Mouse (Mus musculus) ES-Bruce4 (cell line): ENCODE results near the gene Sema3e. TPM values are rescaled to one million over a fixed set of nuclear protein-coding genes. Genes with fewer than 3 reads are reported as not detected.
A peak's percentile ranks its signal among the peaks of the same experiment; 100 is the strongest.

Source experiments
- H3K27ac ChIP-seq: 2 replicates; pipeline ENCODE4 v1.5.1; 2012; ENCODE audit warnings: low read length, inconsistent platforms; ENCODE audit not compliant: insufficient read depth
- H3K27me3 ChIP-seq: 2 replicates; pipeline ENCODE4 v1.6.1; 2012; ENCODE audit warnings: mild to moderate bottlenecking, low read length, inconsistent platforms; ENCODE audit not compliant: control insufficient read depth, poor library complexity, insufficient read depth, severe bottlenecking
- H3K36me3 ChIP-seq: 2 replicates; pipeline ENCODE4 v1.6.1; 2012; ENCODE audit warnings: inconsistent platforms, mild to moderate bottlenecking, low read length, moderate library complexity; ENCODE audit not compliant: control insufficient read depth, poor library complexity, insufficient read depth, severe bottlenecking
- H3K4me1 ChIP-seq: one replicate; pipeline ENCODE4 v1.8.1; 2011; ENCODE audit warnings: low read length; ENCODE audit not compliant: control insufficient read depth, insufficient read depth
- H3K4me3 ChIP-seq: 2 replicates; pipeline ENCODE4 v1.5.1; 2011; ENCODE audit warnings: low read depth, mild to moderate bottlenecking, low read length
- H3K9ac ChIP-seq: 2 replicates; pipeline ENCODE4 v1.6.1; 2012; ENCODE audit warnings: low read depth, mild to moderate bottlenecking, inconsistent platforms; ENCODE audit not compliant: poor library complexity, severe bottlenecking
- H3K9me3 ChIP-seq: replicated peaks from 2 replicates; pipeline ENCODE4 v1.6.1; 2012; ENCODE audit warnings: mild to moderate bottlenecking, low read length, inconsistent platforms; ENCODE audit not compliant: control insufficient read depth, poor library complexity, insufficient read depth, severe bottlenecking
- CTCF ChIP-seq: IDR thresholded peaks from one replicate; pipeline ENCODE4 v1.8.1; 2011; ENCODE audit warnings: low read depth, low read length
- EP300 ChIP-seq: IDR thresholded peaks from 2 replicates; pipeline ENCODE4 v1.6.1; 2011; ENCODE audit warnings: low read depth, low read length; ENCODE audit not compliant: insufficient read depth
- POLR2A ChIP-seq: IDR thresholded peaks from one replicate; pipeline ENCODE4 v1.8.1; 2011; ENCODE audit warnings: low read length; ENCODE audit not compliant: insufficient read depth
- polyA plus RNA-seq: library from polyadenylated mRNA; stranded (reverse); fragments of >200 nt; gene quantifications from 2 replicates; pipeline ENCODE4 v1.2.4, GENCODE M21; 2011; ENCODE audit warnings: low read depth; ENCODE audit not compliant: missing spikeins, insufficient read depth, insufficient read length

Sema3e gene
- polyA plus RNA-seq, 1 experiment: 62.9 TPM

DNA sequence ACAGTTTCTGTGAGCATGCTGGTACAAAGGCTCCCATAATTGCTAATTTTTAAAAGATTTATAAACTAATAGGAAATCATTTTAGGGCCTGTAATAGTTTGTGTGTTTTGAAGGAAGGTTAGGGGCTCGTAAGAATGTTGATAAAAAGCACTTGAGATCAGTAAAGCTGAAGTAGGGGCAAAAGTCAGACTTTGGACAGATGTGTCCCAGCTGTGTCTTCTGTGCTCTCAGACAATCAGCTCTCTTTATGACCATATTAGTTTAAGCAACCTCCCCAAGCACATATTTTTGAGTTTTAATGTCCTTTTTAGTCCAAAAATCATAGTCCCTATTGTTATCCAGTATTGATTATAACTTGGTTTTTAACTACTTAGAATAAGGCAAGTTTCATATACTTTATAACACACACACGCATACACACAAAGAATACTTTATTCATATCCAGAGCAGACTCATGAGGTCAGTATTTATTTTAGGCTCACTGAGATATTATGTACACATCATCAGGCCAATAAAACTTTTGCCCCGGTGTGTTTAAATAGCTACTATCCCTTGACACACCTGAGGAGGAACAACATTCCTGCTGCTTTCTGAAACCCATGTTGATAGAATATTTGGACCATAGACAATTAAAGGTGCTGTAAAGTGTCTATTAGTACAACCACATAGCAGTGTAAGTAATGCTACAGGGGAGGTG is 173.4 kb downstream of the Sema3e start:
- no peak for TF ChIP-seq POLR2A
- no peak for TF ChIP-seq EP300
- no peak for TF ChIP-seq CTCF
- no peaks in the 10 kb centered on the region for H3K36me3 ChIP-seq
- no peaks in the 10 kb centered on the region for H3K27me3 ChIP-seq
- no peak overlapping the region for H3K4me3 ChIP-seq
- no peak overlapping the region for H3K9ac ChIP-seq
- H3K27ac ChIP-seq: no peak overlapping the region
- H3K4me1 ChIP-seq: no peaks in the 10 kb centered on the region
- no peaks in the 10 kb centered on the region for H3K9me3 ChIP-seq

DNA sequence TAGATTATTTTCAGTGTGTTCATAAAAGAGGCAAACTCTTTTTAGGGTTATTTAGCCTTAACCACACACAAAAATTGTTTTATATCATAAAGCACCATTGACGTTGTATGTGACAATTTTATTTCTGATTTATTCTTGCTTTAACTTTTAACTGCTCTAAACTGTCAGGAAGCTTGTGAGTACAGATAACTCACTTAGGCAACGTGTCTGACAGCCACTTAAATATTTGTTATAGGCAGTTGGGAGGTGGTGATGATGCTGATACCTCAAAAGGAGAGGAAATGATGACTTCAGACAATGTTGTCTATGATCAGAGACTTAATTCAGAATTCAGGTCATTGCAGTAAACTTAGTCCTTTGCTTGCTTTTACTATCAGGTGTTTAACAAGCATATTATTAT is 181.7 kb downstream of the Sema3e start:
- Histone ChIP-seq H3K36me3 (no peaks in the 10 kb centered on the region), H3K4me3 (no peak overlapping the region), H3K27me3 (no peaks in the 10 kb centered on the region), H3K9me3 (peaks cover 5% of the 10 kb centered on the region; the same call in 1 of the 2 replicates), H3K4me1 (no peaks in the 10 kb centered on the region), H3K9ac (no peak overlapping the region), H3K27ac (no peak overlapping the region)
- TF ChIP-seq EP300: no peak
- no peak for TF ChIP-seq POLR2A

DNA sequence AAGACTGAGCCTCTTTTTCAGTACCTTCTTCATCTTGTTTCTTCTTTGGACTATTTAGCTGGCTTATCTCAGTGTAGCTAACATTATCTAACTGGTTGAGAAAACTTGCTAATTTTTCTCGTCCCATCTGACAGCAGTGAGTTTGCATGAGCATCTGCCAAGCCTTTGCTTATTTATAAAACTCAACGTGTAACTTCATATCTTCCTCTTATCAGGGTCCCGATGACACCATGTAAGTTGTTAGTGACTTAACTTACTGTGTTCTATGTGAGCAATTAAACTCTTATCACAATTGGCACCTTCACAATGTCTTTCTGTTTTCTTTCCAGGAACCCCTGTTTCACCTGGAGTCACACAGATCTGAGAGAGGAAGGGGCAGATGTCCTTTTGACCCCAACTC is 184.9 kb downstream of the Sema3e start:
- Histone ChIP-seq H3K4me1 (no peaks in the 10 kb centered on the region), H3K4me3 (no peak overlapping the region), H3K36me3 (no peaks in the 10 kb centered on the region), H3K27me3 (no peaks in the 10 kb centered on the region), H3K9ac (no peak overlapping the region), H3K27ac (no peak overlapping the region), H3K9me3 (peaks cover 5% of the 10 kb centered on the region; the same call in 1 of the 2 replicates)
- TF ChIP-seq POLR2A (no peak), CTCF (no peak), EP300 (no peak)

DNA sequence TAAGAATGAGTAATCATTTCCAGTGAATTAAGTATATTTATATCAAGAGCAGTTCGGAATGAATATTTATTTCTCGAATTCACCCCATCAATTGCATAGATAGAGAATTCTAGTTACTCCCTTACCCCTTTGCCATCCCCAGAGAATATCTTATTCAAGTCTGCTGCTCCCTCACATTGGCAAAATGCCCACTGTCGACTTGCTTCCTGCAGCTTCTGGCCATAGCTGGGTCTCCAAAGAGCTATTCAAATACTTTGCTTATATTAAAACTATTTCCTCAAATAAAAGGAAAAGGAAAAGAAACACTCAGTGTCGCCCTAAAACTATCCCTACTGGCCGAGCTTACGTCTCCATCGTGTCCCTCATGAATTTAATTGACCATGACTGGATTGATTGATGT is 191.1 kb downstream of the Sema3e start:
- no peak overlapping the region for H3K27ac ChIP-seq
- H3K36me3 ChIP-seq: no peaks in the 10 kb centered on the region
- no peaks in the 10 kb centered on the region for H3K9me3 ChIP-seq
- TF ChIP-seq POLR2A: no peak
- TF ChIP-seq EP300: no peak
- no peak for TF ChIP-seq CTCF
- no peaks in the 10 kb centered on the region for H3K4me1 ChIP-seq
- H3K4me3 ChIP-seq: no peak overlapping the region
- no peak overlapping the region for H3K9ac ChIP-seq
- no peaks in the 10 kb centered on the region for H3K27me3 ChIP-seq

DNA sequence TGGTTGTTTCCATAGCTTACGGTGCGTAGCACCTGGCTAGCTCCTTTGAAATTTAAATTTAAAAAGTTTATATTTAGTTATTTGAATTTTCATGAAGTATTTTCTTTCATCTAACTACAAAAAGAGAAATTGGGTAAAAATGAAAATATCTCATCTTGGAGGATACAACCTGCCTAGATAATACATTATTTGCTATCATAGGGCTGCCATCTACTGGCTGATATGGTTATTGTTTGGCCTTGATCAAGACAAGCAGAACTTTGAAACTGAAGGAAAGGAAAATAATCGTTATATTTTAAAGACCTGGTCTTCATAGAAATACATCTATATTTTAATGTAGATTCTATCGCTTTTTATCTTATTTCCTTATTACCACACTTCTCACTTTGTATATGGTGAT is 193.6 kb downstream of the Sema3e start:
- Histone ChIP-seq H3K36me3 (no peaks in the 10 kb centered on the region), H3K4me1 (no peaks in the 10 kb centered on the region), H3K27ac (no peak overlapping the region), H3K9ac (no peak overlapping the region), H3K4me3 (no peak overlapping the region), H3K27me3 (no peaks in the 10 kb centered on the region), H3K9me3 (no peaks in the 10 kb centered on the region)
- TF ChIP-seq EP300: no peak

- Histone ChIP-seq H3K4me3 (no peak overlapping the region), H3K9me3 (no peaks in the 10 kb centered on the region), H3K9ac (no peak overlapping the region), H3K4me1 (no peaks in the 10 kb centered on the region), H3K36me3 (no peaks in the 10 kb centered on the region), H3K27ac (no peak overlapping the region), H3K27me3 (no peaks in the 10 kb centered on the region)
- no peak for TF ChIP-seq EP300
- peak; percentile 54 for TF ChIP-seq CTCF
Measured at GRCm38 (mm10) chr5:14224509-14224908, 199.4 kb downstream of the Sema3e start.
